Mouse (Mus musculus) hindlimb bud, embryonic 11.5 days (tissue): ENCODE results near the gene Defb22.

Source experiments
- DNase-seq: peaks from one replicate; pipeline ENCODE4 v3.0.0-alpha.2; 2012; ENCODE audit warnings: low read depth, low spot score; ENCODE audit errors: extremely low spot score

The Defb22 gene

DNA sequence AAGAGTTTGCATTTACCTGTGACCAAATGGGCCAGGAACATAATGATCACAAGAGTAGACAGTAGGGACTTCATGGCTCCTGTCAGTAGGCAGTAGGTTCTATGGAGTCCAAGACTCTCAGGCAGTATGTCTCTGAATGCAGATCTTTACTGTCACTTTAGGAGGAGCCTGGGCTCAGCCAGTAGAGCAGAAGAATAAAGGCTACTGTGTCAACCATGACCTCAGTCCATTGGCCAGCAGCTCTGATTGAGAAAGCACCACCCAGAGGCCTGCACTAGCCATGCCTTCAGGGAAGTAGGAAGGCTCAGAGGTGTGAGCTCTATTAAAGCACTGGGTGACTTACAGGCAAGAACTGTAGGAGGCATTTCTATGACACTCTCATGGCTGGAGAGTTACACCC, at the start of gene Defb22:
TSS of gene Defb22 (minus strand) at position 101 of the 400 bp plus-strand sequence.
- DNase-seq, result no peak

DNA sequence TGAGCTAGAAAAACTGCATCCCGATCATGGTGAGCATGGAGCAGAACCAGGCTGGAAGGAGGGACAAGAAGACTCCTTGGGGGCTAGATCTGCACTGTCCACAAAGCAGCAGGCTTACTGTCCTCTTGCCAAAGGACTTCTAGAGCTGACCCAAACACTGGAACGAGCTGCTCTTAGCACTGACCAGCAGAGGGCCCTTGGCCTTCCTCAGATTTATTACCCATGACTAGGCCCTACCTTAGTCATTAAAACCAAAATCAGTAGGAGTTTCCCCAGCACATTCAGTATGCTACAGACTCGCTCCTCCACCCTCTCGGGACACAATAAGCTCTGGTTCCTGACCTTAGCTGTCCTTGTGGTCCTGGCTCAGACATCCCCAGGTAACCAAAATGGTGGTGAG, 28.0 kb upstream of the Defb22 start, which contains the start of gene Defb28:
TSS of gene Defb28 (plus strand) at position 275 of the 400 bp plus-strand sequence.
- no peak for DNase-seq

DNA sequence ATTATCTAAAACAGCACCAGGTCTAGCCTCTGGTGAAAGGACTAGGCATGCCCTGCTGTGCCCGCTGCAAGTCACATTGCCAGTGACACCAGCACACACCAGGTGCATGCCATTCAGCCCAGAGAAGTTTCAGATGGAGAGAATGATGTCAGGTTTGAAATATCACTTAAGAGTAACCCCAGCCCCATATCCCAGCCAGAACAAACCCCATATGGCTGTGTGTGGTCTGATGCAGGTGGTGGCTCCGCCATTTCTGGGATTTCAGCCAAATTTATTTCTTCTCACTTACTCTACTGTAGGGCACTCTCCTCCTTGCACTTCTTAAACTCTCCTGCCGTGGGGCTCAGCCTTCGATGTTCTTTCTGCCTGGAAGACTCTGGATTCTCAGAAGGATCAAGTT, 26.1 kb upstream of the Defb22 start:
- no peak for DNase-seq

DNA sequence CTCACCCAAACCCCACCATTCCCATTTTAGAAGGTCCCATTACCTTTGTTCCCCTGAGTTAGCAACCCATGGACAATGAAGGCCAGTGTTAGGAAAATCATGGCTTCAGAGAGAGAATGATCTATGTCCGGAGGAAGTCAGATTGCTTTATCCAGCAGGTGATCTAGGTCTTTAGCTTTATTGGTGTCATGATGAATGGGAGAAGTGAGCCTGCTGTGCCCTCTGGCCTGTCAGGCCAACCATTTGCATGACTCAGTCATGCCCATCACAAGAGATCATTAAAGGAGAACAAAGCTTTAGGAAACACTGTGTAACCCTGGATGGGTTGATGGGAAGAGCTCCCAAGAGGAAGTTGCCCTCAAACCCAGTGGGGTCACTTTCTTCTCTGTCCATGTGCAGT, 21.7 kb upstream of the Defb22 start, which contains the start of gene Defb26:
TSS of gene Defb26 (minus strand) at position 101 of the 400 bp plus-strand sequence.
- DNase-seq, result no peak

DNA sequence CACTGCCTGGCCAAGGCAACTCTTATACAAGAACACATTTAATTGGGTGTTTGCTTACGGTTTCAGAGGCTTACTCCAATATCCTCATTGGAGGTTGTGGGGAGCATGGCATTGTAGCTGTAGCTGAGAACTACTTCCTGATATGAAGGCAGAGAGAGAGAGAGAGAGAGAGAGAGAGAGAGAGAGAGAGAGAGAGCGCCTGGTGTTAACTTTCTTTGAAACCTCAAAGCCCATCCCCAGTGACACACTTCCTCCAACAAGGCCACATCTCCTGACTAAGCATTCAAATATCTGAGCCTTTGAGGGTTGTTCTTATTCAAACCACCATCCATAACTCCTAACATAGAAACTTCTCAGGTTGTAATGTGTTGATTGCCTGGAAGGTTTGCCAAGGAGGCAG, 14.0 kb upstream of the Defb22 start:
- DNase-seq, result no peak

DNA sequence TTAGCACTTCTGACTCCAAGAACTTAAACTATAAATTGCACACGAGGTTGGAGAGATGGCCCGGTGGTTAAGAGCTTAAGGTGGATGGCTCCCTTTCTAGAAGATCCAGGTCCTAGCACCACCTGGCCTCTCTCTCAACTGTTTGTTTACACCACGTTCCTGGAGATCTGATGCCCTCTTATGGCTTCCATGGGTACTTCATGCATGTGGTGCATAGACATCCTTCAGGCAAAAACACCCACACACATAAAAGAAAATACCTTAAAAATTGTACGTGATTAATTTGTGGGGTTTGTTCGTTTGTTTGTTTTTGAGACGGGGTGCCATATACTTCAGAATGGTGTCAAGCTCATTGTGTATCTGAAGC, 10.9 kb upstream of the Defb22 start:
- DNase-seq, result no peak

DNA sequence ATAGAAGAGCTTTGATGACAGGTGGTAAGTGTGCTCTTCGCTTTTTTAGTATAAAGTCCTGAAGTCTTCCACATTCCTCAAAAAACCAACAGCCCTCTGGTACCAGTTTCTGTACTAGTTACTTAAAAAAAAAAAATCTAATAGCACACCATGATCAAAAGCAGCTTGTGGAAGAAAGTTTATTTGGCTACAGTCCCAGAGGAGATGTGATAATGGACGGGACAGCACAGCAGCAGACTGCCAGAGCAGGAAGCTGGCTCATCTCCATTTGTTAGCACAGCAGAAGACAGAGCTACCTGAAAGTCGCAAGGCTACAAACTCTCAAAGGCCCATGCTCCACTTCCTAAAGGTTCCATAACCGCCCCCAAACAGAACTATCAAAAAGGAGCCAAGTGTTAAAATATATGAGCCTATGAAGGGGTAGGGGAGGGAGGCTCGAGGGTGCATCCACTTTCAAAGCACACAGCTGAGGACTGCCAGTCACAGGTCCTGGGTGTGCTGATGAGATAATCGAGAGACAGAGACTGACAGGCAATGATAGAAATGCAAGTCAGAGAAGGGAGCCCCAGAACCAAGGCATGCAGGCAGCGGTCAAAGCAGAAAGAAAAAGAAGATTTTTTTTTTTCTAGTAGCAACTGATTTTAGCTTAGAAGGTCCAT, 10.4 kb upstream of the Defb22 start:
- no peak for DNase-seq

DNA sequence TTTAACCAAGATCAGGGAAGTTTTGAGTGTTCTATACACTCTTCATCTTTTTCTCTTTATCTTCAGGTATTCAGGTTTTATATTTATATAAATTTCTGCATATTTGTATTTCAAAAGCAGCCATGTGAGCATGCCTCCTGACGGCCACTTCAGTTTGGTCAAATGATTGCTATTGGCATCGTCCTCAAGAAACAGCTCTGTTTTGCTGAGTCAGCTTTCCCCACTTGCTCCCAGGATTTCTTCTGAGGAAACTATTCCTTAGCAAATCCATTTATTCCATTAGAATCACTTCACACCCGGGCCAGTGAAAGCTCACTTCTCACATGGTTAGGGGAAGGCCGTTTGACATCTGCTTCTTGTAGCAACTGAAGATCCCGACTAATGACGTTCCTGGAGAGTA, 8.1 kb upstream of the Defb22 start:
- DNase-seq, result no peak

DNA sequence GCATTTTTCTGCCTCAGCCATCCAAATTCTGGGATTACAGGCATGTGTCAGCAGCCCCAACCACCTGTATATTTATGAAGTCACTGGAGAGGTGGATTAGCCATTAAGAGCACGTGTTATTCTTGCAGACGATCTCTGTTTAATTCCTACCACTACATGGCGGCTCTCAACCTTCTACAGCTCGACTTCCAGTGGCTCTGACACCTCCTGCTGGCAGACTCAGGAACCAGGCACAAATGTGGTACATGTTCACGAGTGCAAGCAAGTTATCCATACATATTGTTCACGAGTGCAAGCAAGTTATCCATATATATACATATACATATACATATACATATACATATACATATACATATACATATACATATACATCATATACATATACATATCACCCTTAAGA, 3.2 kb upstream of the Defb22 start:
- DNase-seq, result no peak

DNA sequence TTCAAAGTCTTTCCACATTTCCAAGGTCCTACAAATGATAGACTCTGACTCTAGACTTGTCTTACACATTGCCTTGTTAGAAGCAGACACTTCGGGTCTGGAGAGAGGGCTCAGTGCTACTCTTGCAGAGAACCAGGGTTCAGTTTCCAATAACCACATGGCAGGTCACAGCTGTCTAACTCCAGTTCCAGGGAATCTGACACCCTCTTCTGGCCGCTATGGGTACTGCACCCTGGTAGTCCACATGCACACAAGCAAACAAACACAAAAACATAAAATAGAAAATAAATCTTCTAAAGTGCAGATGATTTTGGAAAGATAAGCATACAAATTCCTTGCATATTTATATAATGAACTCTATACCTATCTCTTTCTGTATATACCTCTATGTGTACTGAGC, 2.9 kb downstream of the Defb22 start:
- no peak for DNase-seq

DNA sequence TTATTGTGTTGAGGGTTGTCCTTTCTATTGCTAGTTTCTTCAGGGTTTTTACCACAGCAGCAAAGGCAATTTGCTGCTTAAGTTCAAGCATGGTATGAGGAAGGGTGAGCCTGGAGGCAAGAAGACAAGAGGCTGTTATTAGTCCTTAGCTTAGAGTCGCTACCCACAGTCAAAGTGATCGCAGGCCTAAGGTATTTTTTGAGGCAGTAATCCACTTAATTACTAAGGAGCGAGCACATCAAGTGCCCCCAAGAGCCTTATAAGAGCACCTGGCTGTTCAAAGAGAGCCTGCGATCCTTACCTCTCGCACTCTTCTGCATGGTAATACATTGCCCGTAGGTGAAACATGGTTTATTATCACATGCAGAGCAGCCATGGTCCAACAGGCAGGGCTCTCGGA, 8.2 kb downstream of the Defb22 start:
- DNase-seq, result no peak

DNA sequence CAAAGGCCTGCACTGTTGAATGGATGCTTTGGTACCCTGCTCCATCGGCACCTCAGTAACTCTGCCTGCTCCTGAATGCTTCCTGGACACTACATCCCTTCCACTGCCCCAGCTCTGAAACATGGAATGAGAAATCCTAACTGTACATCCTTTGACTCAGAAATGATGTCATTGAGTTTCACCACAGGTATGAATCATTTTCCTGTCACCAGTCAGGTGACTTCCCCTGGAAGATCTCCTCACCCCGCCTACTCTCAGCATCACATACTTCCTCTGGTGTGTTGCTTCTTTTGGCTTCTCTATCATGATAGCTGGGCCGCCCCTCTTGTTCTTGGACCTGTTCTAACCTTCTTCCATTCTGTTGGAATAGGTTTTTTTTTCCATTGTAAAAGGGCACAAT, 9.1 kb downstream of the Defb22 start:
- no peak for DNase-seq

DNA sequence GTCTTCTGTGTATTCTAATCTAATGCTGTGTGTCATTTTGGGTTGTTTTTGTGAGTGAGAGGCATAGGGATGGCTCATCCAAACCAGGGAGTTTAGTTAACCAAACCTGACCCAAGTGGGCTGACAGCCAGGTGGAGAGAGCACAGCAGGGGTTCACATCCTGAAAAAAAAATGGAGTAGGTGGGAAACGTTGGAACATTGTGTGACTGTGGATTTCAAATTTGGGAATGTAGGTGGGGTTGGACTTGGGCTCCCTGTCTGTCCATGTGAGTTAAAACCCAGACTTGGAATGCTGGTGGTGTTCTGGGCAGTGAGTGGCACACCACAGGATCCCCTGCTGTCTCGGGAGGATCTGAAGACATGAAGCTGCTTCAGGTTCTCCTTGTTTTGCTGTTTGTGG, 13.2 kb downstream of the Defb22 start, which contains the start of gene Defb20:
TSS of gene Defb20 (plus strand) at position 301 of the 400 bp plus-strand sequence.
- DNase-seq, result no peak

DNA sequence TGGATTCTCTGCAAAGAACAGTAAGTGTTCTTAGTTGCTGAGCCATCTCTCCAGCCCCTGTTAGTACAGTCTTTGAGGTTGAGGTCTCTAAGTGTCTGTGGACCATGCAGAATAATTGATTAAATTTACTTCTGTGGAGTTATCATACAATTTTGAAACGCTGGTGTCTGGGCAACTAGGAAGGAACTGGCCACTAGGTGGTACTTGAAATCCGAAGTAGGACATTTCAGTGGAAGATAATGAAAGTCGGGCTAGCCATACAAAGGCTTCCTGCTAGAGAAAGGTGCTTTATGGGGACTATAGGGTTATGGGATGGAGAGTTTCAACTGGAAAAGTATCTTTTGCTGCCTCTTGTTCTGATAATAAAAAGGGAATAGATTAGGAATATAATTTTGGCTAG, 17.5 kb downstream of the Defb22 start:
- DNase-seq, result no peak

DNA sequence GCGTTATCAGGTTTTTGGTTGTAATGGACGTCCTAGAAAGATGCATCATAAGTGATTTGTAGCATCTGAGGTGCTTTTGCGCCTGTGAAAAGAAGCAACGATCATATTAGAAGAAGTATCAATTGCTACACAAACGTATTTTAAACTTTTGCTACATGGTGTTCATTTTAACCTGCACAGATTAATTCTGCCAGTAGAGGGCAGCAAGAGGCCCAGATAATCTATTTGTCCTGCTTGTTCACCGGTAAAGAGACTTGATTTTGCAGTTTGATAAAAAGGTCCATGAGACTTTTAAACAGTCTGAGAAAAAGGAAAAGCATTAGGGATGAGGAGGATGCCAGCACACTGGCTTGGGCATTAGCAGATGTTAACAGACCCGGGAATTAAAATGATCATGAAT, 19.0 kb downstream of the Defb22 start:
- DNase-seq, result peak; percentile 18

DNA sequence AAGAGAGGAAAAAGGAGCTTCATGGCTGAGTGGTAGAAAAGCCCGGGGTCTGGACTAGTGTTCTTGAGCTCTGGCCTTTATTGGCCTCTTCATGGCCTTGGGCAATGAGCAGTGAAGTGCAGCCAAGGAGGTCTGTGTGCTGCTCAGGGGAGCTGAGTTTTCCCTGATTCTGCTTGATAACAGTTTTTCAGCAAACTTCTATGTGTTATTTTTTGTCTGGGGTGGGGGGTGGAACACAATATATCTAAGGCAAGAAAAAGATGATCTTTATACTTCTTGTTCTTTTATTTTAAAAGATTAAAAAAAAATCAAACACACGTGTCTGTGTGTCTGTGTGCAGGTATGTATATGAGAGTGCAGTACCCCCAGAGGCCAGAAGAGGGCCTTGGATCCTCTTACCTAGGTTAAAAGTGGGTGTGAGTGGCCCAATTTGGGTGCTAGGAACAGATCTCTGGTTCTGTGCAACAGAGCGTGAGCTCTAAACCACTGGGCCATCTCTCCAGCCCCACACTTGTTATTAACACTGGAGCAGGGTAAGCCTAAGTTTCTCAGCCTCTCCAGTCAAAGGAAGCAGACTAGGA, 25.3 kb downstream of the Defb22 start, which contains the start of gene Defb23:
TSS of gene Defb23 (minus strand) at position 51 of the 581 bp plus-strand sequence.
- DNase-seq, result no peak

DNA sequence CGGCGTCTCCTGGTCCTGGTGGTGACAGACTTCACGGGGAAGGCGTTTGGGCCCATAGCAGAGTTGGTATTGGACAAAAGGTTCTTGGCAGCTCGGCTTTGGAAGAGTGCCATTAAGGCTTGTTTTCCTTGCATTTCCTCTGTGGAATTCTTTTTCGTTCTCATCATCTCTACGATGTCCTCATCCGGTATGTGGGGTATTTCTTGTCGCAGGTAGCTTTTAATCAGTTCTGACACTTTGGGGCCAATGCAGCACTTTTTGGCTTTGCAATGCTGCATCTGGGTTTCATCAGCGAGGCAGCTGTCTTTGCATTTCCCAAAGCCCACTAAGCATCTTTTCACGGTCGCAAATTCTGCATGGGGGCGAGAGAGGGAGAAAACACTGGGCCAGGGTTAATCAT, 30.7 kb downstream of the Defb22 start:
- DNase-seq, result no peak

DNA sequence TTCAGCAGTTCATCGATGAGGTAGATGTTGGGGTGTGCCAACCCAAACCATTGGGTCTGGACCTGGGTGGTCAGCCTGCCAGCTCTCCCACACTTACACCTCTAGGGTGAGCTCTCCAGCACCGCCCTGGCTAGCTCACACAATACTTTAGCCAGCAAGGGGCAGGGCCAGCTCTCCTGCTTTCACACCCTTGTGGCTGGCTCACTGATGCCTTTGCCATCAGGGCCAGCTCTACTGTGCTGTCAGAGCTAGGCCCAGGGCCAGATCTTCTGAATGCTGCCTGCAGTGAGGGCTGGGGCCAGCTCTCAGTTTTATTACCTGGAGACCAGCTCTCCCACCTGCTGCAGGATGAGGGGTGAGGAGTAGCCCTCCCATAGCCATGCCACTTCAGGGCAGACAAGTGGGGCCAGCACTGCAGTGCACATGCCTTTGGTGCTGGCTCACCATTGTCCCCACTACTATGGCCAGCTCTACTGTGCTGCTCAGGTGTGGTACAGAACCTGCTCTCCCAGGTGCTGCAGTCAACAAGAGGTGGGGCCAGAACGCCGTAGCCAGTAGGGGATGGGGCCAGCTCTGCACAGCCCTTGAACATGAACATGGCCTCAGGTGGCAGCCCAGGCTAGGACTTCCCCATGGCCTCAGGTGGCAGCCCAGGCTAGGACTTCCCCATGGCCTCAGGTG, 37.7 kb downstream of the Defb22 start:
- DNase-seq, result no peak

DNA sequence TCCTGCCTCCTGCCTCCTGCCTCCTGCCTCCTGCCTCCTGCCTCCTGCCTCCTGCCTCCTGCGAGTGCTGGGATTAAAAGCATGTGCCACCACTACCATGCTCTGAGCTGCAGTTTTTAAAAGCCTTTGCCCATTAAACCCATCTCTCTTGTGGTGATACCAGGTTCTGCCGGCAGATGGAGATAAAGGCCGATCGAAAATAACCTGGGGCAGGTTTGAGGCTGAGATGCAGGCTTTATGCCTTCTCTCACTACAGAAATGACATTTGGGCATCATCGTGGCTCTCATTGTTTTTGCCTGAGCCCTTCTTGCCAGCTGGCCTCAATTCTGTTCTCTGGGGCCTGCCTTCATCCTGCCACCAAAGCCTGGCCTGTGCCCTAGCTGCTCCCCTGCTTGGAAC, 39.7 kb downstream of the Defb22 start:
- peak; percentile 49 for DNase-seq

DNA sequence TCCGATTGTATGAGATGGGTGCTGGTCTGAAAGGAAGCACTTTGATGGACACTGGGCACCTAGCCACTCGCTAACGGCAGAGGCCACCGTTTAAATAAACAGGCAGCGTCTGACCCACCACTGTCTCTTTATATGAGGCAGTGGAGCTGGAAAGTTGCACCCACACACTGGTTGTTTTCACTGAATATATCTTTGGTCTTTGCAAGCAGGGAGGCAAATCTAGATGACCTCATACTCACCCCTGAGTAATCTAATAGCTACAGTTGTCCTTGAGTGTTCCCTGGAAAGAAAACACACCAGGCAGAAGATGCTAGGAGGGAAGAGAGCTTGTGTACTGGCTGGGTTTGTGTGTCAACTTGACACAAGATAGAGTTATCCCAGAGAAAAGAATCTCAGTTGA, 42.5 kb downstream of the Defb22 start:
- no peak for DNase-seq

DNA sequence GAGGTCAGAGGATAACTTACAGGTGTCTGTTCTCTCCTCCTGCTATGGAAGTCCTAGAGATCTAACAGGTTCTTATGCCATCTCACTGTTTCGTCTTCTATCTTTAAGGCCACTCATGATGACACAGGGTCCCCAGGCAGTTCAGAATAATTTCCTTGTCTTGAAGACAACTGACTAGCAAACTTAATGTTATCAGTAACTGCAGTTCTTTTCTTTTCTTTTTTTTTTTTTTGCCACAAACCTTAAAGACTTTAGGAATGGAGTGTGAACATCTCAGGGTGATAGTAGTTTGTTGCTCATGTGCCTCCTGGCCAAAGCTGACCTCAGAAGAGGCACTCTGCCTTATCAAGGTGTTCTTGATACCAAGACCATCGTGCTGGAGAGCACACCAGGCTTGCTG, 43.3 kb downstream of the Defb22 start:
- DNase-seq, result no peak

DNA sequence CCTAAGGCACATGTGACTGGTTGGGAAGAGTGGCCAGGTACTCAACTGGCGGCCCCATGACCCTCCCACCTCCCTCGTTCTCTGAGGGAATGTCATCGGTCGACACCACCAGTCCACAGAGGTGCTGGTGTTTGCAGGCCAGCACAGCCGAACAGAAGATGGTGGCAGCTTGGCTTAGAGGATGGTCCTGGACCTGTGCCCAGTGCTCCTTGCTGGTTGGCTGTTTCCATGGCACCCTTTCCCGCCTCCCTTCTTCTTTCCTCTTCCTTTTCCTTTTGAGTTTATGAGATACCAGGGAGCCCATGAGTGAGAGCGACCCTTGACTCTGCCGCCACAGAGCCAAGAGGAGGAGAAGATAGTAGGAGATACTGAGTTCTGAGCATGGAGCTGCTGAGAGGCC, 46.7 kb downstream of the Defb22 start:
- DNase-seq, result no peak
